In the genomic region with DNA sequence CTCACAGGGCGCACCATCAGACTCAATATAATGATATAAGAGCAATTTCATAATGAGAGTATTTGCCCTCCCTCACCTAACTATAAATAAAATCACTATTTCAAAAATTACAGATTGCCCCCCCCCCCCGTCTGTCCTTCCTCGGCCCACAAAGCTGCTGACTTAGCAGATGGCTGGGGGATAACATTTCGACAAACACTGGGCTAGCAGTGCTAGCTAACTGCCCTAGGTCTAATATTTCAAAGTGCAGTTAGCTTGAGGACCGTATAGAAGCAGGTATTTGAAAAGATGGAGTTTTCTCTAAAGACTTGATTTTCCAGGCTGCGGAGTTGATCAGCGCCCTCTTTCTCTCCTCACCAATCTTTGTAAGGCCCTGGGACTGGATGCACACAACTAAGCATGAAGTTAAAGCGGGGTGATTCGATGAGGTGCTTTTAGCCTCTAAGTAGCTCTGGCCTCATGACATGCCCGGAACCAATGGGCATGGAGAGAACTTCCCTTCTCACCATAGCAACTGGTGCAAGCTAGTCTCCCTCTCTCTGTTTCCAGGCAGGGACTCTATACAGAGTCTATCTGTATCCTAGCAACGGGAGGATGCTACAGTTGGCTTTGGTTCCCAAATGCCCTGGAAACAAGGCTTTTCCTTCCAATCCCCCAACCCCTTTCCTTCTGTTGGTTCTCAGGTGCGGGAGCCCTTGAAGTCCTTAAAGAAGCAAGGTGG, we compare ENCODE assay signal across 10 mouse cellular contexts.
DNase-seq lines count a peak whose midpoint lies in the region; ATAC-seq and TF ChIP-seq lines count a peak whose summit lies in the region.
"Had no signal": no experiment of that assay in that cellular context is flagged by ENCODE, and none has a peak within 500 bp of the region (broad histone marks: within the 10 kb centered on the region; RNA-seq: fewer than 3 reads in every experiment).

No protein-coding gene starts in this region.

- no peaks in the 10 kb centered on the region for H3K36me3 ChIP-seq in lung, embryonic 14.5 days (ENCODE audit: insufficient read depth)
- H3K36me3 ChIP-seq in hindbrain, embryonic 14.5 days (replicated peaks; ENCODE audit: control insufficient read depth, insufficient read depth), result no peaks in the 10 kb centered on the region
- H3K36me3 ChIP-seq in thymus, adult 2 months (ENCODE audit: control insufficient read depth, insufficient read depth, low read length), result no peaks in the 10 kb centered on the region
- H3K36me3 ChIP-seq: heart, embryonic 10.5 days had no signal

- no peaks in the 10 kb centered on the region for H3K9me3 ChIP-seq in lung, embryonic 14.5 days (ENCODE audit: low read depth, low read length)
- no peaks in the 10 kb centered on the region for H3K9me3 ChIP-seq in hindbrain, embryonic 14.5 days (ENCODE audit: control insufficient read depth, low read length)
- H3K9me3 ChIP-seq: heart, embryonic 10.5 days had no signal

- DNase-seq in lung, embryonic 14.5 days, result peak; percentile 27
- no peak for DNase-seq in lung, postnatal 25 days (ENCODE audit: low spot score)
- peak; percentile 65 for DNase-seq in hindbrain, embryonic 14.5 days (ENCODE audit: low spot score)
- DNase-seq in mesoderm, embryonic 11.5 days (ENCODE audit: low read depth, low spot score), result peak; percentile 59
- peak; percentile 30 for DNase-seq in right cerebral cortex, postnatal 4 days
- DNase-seq in thymus, adult 2 months, result no peak
- no peak for DNase-seq in kidney, adult 18-20 months
- DNase-seq in heart, adult 18-20 months, result no peak

- H3K4me3 ChIP-seq in lung, embryonic 14.5 days (ENCODE audit: low read depth, low read length), result no peak overlapping the region
- H3K4me3 ChIP-seq in hindbrain, embryonic 14.5 days (replicated peaks; ENCODE audit: low read length), result no peak overlapping the region
- H3K4me3 ChIP-seq in thymus, adult 2 months (ENCODE audit: control insufficient read depth, insufficient read depth, low read length), result no peak overlapping the region
- H3K4me3 ChIP-seq: heart, embryonic 10.5 days had no signal

- no peak for TF ChIP-seq POLR2A in thymus, adult 2 months (IDR thresholded peaks at IDR 0.05; ENCODE audit: control insufficient read depth, extremely low read depth, insufficient read depth, low read length, poor library complexity)

- H3K9ac ChIP-seq in lung, embryonic 14.5 days, result no peak overlapping the region
- no peak overlapping the region for H3K9ac ChIP-seq in hindbrain, embryonic 14.5 days

- H3K4me1 ChIP-seq in lung, embryonic 14.5 days (ENCODE audit: insufficient read depth), result no peaks in the 10 kb centered on the region; the same call in 1 of the 2 replicates
- peaks cover 23% of the 10 kb centered on the region for H3K4me1 ChIP-seq in hindbrain, embryonic 14.5 days (replicated peaks; ENCODE audit: control insufficient read depth, insufficient read depth, low read length)
- H3K4me1 ChIP-seq in thymus, adult 2 months (replicated peaks; ENCODE audit: control insufficient read depth, insufficient read depth, low read length), result no peaks in the 10 kb centered on the region

- no peaks in the 10 kb centered on the region for H3K27me3 ChIP-seq in lung, embryonic 14.5 days (ENCODE audit: insufficient read depth, low read length)
- no peaks in the 10 kb centered on the region for H3K27me3 ChIP-seq in hindbrain, embryonic 14.5 days (ENCODE audit: control insufficient read depth, insufficient read depth, low read length)
- H3K27me3 ChIP-seq in thymus, adult 2 months (ENCODE audit: control insufficient read depth, insufficient read depth, low read length), result no peaks in the 10 kb centered on the region

- ATAC-seq in lung, embryonic 14.5 days (ENCODE audit: insufficient read depth), result no peak
- peak; percentile 84 for ATAC-seq in hindbrain, embryonic 14.5 days (ENCODE audit: low FRiP score)

- no peak for TF ChIP-seq CTCF in lung, embryonic 14.5 days (IDR thresholded peaks at IDR 0.05; ENCODE audit: low read depth)
- TF ChIP-seq CTCF in thymus, adult 2 months (IDR thresholded peaks at IDR 0.05; ENCODE audit: borderline replicate concordance, control insufficient read depth, extremely low read depth, insufficient read depth, low read length, poor library complexity), result no peak

- WGBS in lung, embryonic 14.5 days, result 55% methylated on average over 12 of the region's 12 CpGs
- WGBS in hindbrain, embryonic 14.5 days, result 42% methylated on average over 12 of the region's 12 CpGs
- 62% methylated on average over 12 of the region's 12 CpGs for WGBS in thymus, adult 2 months

- no peak overlapping the region for H3K27ac ChIP-seq in lung, embryonic 14.5 days (ENCODE audit: low read depth)
- no peak overlapping the region for H3K27ac ChIP-seq in hindbrain, embryonic 14.5 days
- H3K27ac ChIP-seq in thymus, adult 2 months (ENCODE audit: control insufficient read depth, insufficient read depth, low read length), result no peak overlapping the region
- H3K27ac ChIP-seq: stomach, postnatal 0 days had no signal

- H3K4me2 ChIP-seq in lung, embryonic 14.5 days, result no peak overlapping the region
- no peak overlapping the region for H3K4me2 ChIP-seq in hindbrain, embryonic 14.5 days (replicated peaks)

Comparison
In these comparisons a context has a peak if more than half of its experiments do, and no peak if none do; other contexts are left out.
1. DNase-seq: peak in lung, embryonic 14.5 days (single experiment), hindbrain, embryonic 14.5 days (single experiment), mesoderm, embryonic 11.5 days (single experiment) and right cerebral cortex, postnatal 4 days (single experiment); none in lung, postnatal 25 days (single experiment), thymus, adult 2 months (single experiment), kidney, adult 18-20 months (single experiment) and heart, adult 18-20 months (0 of 2).